Mouse (Mus musculus): ENCODE data around the gene Nmnat3.

- no peak for TF ChIP-seq ZC3H11A (IDR thresholded peaks at IDR 0.05; ENCODE audit: borderline replicate concordance, low read depth, low read length)
- TF ChIP-seq ZNF384 (IDR thresholded peaks at IDR 0.05; ENCODE audit: low read depth, low read length) = no peak
- no peak for TF ChIP-seq HCFC1 (IDR thresholded peaks at IDR 0.05; ENCODE audit: borderline replicate concordance, insufficient read depth, low read length)
Observed at GRCm38 (mm10) chr9:98333219-98333754, 46.1 kb downstream of the Nmnat3 start.
